Mouse (Mus musculus) layer of hippocampus, postnatal 36 days (tissue): ENCODE measurements around the gene Fam213a. TPM values are rescaled to one million over a fixed set of nuclear protein-coding genes. Genes with fewer than 3 reads are reported as not detected.

Experiments used
- DNase-seq, 2 experiments: peaks; one replicate each; pipeline ENCODE4 v3.0.0; 2022
- total RNA-seq, 2 experiments: library from RNA; stranded (reverse); gene quantifications; 2 replicates each; pipeline ENCODE4 v1.2.3; 2021

Gene Fam213a
- total RNA-seq, 2 experiments from 2014 or later = 150 to 165 TPM

- peak in 1 of 2 experiments; percentile 15 for DNase-seq
These were observed 9.1 kb downstream of the Fam213a start for GRCm38 (mm10) chr14:41004201-41005141.

GRCm38 (mm10) chr14:41001576-41001975 lies 12.0 kb downstream of the Fam213a start:
- no peak for DNase-seq

- DNase-seq = no peak
These were observed 12.8 kb downstream of the Fam213a start for GRCm38 (mm10) chr14:41000801-41001200.

- no peak for DNase-seq
These were observed 13.5 kb downstream of the Fam213a start for GRCm38 (mm10) chr14:40999904-41000645.

- no peak for DNase-seq
These were observed 17.4 kb downstream of the Fam213a start for GRCm38 (mm10) chr14:40996171-40996570.

GRCm38 (mm10) chr14:40992464-40992863 lies 21.1 kb downstream of the Fam213a start:
- no peak for DNase-seq

GRCm38 (mm10) chr14:40988780-40989179 lies 24.8 kb downstream of the Fam213a start:
- DNase-seq = no peak

- DNase-seq = no peak
These were observed 26.4 kb downstream of the Fam213a start for GRCm38 (mm10) chr14:40987184-40987583.

GRCm38 (mm10) chr14:40985635-40986034 lies 28.0 kb downstream of the Fam213a start:
- DNase-seq = no peak

- DNase-seq = no peak
These were observed 33.9 kb downstream of the Fam213a start for GRCm38 (mm10) chr14:40979723-40980122.

- no peak for DNase-seq
These were observed 34.6 kb downstream of the Fam213a start for GRCm38 (mm10) chr14:40979002-40979401.

- DNase-seq = peak; percentile 45 to 61
These were observed 38.4 kb downstream of the Fam213a start for GRCm38 (mm10) chr14:40975127-40975721.

GRCm38 (mm10) chr14:40968051-40968450 lies 45.5 kb downstream of the Fam213a start:
- no peak for DNase-seq

- no peak for DNase-seq
These were observed 46.0 kb downstream of the Fam213a start for GRCm38 (mm10) chr14:40967598-40967900.

- peak; percentile 94 to 95 for DNase-seq
These were observed 46.6 kb downstream of the Fam213a start for GRCm38 (mm10) chr14:40966862-40967597.

GRCm38 (mm10) chr14:40966392-40966861 lies 47.2 kb downstream of the Fam213a start, which contains the start of gene Tspan14:
TSS of gene Tspan14 (minus strand) at chr14:40966807.
- no peak for DNase-seq

- no peak for DNase-seq
These were observed 47.9 kb downstream of the Fam213a start for GRCm38 (mm10) chr14:40965507-40966356.

- no peak for DNase-seq
These were observed 48.7 kb downstream of the Fam213a start for GRCm38 (mm10) chr14:40964881-40965280.

GRCm38 (mm10) chr14:40964214-40964610 lies 49.4 kb downstream of the Fam213a start:
- DNase-seq = no peak

GRCm38 (mm10) chr14:40963501-40964213 lies 49.9 kb downstream of the Fam213a start:
- DNase-seq = no peak
